Mouse (Mus musculus): Measurements from ENCODE around the gene Rtn3.

- no peak for TF ChIP-seq CTCF (IDR thresholded peaks at IDR 0.05; ENCODE audit: low read depth, low read length)
- no peak for TF ChIP-seq POLR2A (IDR thresholded peaks at IDR 0.05; ENCODE audit: extremely low read depth, insufficient read depth, low read length)
Measured at GRCm38 (mm10) chr19:7422656-7423027, 60.4 kb downstream of the Rtn3 start.

Measured in liver, adult 2 months (tissue).